Mouse (Mus musculus): ENCODE data around the gene Krtap5-3. TPM values are rescaled to one million over a fixed set of nuclear protein-coding genes. Genes with fewer than 3 reads are reported as not detected.
"Not testable (repeated sequence)": the region's sequence is repeated elsewhere in the genome, so short reads cannot be mapped to it uniquely, and the experiment has no call there.

Gene Krtap5-3
- total RNA-seq (2017): not detected in 3 replicates

DNA sequence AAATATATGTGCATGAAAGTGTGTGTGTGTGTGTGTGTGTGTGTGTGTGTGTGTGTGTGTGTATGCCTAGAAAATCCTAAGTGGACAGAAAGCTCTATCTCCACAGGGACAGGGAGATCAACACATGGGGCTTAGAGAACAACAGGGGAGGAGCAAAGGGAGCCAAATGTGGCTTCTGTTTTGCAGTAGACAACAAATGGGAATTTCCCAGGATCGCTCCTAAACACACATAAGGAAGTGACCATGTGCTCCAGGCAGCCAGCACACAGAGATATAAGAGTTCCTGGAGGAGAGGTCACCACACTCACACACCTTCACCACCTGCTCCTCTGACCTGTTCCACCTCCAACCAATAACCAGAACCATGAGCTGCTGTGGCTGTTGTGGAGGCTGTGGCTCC is at the start of gene Krtap5-3:
TSS of gene Krtap5-3 (plus strand) at position 301 of the 400 bp plus-strand sequence.
- ATAC-seq (replicated peaks; ENCODE audit: insufficient number of reproducible peaks, low FRiP score, low TSS enrichment, poor library complexity, severe bottlenecking): no peak

DNA sequence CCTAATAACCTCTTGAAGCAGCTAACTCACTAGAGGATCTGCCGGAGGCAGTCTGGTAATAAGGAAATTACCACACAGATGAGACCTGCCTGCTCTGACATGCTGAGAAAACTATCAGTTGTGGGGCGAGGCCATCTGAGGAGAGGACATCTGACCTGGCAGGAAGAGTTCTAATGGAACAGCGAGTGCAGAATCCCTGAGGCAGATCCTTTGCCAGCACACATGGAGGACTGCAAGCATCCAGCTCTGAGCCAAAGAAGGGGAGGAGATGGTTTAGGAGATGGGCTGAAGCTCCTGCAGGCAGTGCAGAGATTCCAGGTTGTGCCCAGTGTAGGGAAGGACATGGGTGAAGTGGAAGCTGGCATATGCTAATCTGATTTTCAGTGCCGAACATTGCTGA is 49.0 kb upstream of the Krtap5-3 start:
- no peak for ATAC-seq (replicated peaks; ENCODE audit: insufficient number of reproducible peaks, low FRiP score, low TSS enrichment, poor library complexity, severe bottlenecking)

DNA sequence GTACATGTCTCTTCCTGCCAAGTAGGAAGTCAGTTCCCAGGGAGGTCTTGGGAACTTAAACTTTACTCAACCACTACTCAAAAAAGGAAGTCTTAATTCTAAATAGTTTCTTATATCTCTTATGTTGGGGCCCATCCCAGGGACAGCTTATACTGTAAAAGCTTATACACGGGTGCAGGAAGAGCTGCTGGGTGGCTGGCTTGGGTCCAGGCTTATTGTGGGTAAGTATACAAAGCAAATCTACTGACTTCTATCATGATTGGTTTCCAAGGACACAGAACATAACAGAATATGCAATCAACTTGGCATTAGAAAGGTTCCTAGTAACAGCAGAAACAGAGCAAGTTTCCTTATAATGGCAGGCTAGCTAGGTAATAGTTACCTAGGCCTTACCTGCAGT is 45.9 kb upstream of the Krtap5-3 start:
- no peak for ATAC-seq (replicated peaks; ENCODE audit: insufficient number of reproducible peaks, low FRiP score, low TSS enrichment, poor library complexity, severe bottlenecking)

DNA sequence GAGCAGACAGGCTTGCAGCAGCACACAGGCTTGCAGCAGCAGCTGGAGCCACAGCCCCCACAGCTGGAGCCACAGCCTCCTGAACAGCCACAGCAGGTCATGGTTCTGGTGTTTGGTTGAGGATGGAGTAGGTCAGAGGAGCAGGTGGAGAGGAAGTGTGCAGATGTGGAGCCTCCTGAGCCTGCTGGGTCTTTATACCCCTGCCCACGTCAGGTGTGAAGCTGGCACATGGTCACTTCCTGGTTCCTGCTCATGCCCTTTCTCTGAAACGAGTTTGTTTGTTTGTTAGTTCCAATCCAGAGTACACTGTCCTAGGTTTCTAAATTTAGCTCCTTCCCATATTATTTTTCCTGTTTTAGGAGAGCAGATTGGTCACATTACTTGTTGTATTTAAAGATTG is 44.2 kb upstream of the Krtap5-3 start, which contains the start of gene Gm29735:
TSS of gene Gm29735 (minus strand) at position 101 of the 400 bp plus-strand sequence.
- not testable (repeated sequence) for ATAC-seq (replicated peaks; ENCODE audit: insufficient number of reproducible peaks, low FRiP score, low TSS enrichment, poor library complexity, severe bottlenecking)

DNA sequence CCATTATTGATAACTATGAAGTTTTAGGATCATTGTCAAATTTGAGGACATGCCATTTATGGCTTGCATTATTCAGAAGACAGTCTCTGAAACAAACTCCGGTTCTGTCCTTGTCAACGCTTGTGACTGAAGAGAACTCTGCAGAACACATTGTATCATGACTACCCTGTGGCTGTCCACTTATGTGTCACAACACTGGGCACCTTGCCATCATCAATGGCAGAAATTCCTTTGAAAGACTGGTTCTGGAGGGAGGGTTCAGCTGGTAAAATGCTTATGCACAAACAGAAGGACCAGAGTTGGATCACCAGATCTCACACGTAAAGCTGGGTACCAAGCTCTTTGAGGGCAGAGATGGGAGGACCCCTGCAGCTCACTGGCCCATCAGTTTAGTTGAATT is 41.8 kb upstream of the Krtap5-3 start:
- no peak for ATAC-seq (replicated peaks; ENCODE audit: insufficient number of reproducible peaks, low FRiP score, low TSS enrichment, poor library complexity, severe bottlenecking)

DNA sequence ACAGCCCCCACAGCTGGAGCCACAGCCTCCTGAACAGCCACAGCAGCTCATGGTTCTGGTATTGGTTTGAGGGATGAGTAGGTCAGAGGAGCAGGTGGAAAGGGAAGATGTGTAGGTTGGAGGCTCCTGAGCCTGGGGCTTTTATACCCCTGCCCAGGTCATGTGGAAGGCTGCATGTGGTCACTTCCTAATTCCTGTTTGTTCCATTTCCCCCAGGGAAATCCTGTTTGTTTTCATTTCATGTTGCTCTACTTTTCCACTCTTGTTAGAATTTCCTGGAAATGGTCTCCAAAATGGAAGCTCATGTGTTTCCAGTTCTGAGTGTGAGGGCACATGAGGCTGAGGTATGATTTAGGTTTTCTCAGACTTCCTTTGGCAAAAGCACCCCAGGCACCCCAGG is 35.5 kb upstream of the Krtap5-3 start, which contains the start of gene Gm4553:
TSS of gene Gm4553 (minus strand) at position 101 of the 400 bp plus-strand sequence.
- ATAC-seq (replicated peaks; ENCODE audit: insufficient number of reproducible peaks, low FRiP score, low TSS enrichment, poor library complexity, severe bottlenecking): not testable (repeated sequence)

DNA sequence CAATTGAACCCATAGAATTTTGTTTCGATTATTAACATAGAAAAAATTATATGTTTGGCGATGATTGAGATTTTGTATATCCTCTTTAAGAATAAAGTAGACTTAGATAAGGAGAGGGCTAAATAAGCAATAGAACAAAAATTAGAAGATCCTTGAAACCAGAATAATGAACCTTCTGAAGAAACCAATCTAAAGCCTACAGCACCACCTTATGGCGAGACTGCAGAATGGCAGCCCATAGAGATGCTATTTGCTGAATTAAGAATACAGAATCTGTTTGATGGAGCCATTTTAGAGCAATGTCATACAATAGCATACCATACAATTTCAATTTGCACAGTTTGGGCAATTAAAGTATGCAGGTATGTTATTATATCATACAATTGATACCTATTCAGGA is 31.3 kb upstream of the Krtap5-3 start:
- no peak for ATAC-seq (replicated peaks; ENCODE audit: insufficient number of reproducible peaks, low FRiP score, low TSS enrichment, poor library complexity, severe bottlenecking)

DNA sequence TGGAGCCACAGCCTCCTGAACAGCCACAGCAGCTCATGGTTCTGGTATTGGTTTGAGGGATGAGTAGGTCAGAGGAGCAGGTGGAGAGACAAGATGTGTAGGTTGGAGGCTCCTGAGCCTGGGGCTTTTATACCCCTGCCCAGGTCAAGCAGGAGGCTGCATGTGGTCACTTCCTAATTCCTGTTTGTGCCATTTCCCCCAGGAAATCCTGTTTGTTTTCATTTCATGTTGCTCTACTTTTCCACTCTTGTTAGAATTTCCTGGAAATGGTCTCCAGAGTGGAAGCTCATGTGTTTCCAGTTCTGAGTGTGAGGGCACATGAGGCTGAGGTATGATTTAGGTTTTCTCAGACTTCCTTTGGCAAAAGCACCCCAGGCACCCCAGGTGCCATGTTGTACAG is 25.3 kb upstream of the Krtap5-3 start, which contains the start of gene Krtap5-2:
TSS of gene Krtap5-2 (minus strand) at position 101 of the 400 bp plus-strand sequence.
- ATAC-seq (replicated peaks; ENCODE audit: insufficient number of reproducible peaks, low FRiP score, low TSS enrichment, poor library complexity, severe bottlenecking): not testable (repeated sequence)

DNA sequence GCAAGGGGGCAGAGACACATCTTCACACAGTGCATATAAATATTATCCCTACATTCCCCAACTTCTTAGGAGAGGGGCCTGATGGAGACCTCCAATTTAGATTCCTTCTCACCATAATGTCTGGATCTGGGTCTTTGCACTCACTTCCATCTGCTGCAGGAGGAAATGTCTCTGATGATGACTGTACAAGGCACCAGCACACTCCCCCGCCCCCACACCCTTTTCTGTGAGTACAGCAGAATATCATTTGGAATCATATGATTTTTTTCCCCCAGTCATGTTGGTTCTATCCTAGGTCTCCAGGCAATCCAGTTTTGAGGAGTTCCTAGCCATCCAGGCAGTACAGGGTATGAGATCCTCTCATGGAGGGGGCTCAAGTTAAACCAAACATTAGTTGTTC is 22.5 kb upstream of the Krtap5-3 start:
- ATAC-seq (replicated peaks; ENCODE audit: insufficient number of reproducible peaks, low FRiP score, low TSS enrichment, poor library complexity, severe bottlenecking): no peak

DNA sequence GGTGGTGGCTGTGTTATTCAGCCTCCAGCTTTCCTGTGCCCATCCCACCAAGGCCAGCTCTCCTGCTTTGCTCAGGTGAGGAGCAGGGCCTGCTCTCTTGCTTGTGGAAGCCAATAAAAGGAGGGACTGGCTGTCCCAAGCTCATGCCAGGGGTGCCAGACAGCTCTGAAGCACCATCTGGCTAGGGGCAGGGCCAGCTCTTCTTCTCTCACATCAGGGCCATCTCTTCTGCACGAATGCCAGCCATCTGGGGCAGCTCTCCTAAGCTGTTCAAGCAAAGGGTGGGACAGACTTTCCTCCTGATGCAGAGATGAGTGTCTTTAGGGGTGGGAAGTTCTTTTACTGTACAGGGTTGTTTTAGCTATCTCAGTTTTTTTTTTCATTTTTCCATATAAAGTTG is 20.1 kb upstream of the Krtap5-3 start:
- no peak for ATAC-seq (replicated peaks; ENCODE audit: insufficient number of reproducible peaks, low FRiP score, low TSS enrichment, poor library complexity, severe bottlenecking)

DNA sequence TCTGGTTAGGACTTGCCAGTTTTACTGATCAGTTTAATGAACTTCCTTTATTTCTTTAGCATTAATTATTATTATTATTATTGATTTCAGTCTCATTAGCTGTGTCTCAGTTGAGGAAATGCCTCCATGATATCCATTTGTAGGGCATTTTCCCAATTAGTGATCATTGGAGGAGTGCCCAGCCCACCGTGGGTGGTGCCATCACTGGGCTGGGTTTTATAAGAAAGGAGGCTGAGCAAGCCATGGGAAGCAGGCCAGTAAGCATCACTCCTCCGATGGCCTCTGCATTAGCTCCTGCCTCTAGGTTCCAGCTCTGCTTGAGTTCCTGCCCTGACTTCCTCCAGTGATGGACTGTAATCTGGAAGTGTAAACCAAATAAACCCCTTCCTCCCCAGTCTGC is 13.0 kb upstream of the Krtap5-3 start:
- ATAC-seq (replicated peaks; ENCODE audit: insufficient number of reproducible peaks, low FRiP score, low TSS enrichment, poor library complexity, severe bottlenecking): no peak

DNA sequence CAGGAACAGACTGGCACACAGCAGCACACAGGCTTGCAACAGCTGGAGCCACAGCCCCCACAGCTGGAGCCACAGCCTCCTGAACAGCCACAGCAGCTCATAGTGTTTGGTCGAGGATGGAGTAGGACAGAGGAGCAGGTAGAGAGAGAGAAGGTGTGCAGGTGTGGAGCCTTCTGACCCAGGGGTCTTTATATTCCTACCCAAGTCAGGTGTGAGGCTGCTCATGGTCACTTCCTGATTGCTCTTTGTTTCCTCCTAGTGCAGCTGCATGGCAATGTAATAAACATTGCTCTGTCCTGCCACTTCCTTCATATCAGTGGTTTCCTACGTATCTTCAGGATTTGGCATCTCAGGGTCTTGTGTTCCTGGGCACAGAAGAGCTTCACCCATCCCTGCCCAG is 10.9 kb upstream of the Krtap5-3 start, which contains the start of gene Gm10153:
TSS of gene Gm10153 (minus strand) at position 101 of the 400 bp plus-strand sequence.
- no peak for ATAC-seq (replicated peaks; ENCODE audit: insufficient number of reproducible peaks, low FRiP score, low TSS enrichment, poor library complexity, severe bottlenecking)

DNA sequence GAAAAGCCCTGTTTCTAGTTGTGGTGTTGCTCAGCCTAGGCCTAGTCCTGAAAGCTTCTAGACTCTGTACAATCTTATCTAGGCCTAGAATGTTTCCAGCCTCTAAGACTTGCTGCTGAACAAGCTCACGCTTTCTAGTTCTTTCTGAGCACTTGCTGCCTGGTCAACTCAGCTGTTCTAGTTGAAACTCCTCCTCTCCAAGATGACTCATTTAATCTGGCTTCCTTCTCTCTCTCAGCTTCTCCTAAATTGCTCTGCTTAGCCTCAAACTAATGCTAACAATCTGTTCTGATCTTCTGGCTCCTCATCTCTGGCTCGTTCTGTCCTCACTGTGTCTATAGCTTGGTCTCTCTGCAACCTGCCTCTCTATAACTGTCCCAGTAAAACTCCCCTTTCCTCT is 2.4 kb upstream of the Krtap5-3 start:
- no peak for ATAC-seq (replicated peaks; ENCODE audit: insufficient number of reproducible peaks, low FRiP score, low TSS enrichment, poor library complexity, severe bottlenecking)

DNA sequence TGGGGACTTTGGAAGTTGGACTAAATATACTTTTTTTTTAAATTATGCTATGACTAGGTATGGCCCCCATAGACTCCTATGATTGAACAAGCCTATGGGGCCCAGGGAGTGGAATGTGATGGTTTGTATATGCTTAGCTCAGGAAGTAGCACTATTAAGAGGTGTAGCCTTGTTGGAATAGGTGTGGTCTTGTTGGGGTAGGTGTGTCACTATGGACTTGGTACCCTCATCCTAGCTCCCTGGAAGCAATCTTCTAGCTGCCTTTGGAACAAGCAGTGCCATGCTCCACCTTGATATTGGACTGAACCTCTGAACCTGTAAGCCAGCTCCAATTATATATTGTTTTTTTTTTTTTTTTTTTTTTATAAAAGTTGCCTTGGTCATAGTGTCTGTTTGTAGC is 4.3 kb downstream of the Krtap5-3 start:
- no peak for ATAC-seq (replicated peaks; ENCODE audit: insufficient number of reproducible peaks, low FRiP score, low TSS enrichment, poor library complexity, severe bottlenecking)

DNA sequence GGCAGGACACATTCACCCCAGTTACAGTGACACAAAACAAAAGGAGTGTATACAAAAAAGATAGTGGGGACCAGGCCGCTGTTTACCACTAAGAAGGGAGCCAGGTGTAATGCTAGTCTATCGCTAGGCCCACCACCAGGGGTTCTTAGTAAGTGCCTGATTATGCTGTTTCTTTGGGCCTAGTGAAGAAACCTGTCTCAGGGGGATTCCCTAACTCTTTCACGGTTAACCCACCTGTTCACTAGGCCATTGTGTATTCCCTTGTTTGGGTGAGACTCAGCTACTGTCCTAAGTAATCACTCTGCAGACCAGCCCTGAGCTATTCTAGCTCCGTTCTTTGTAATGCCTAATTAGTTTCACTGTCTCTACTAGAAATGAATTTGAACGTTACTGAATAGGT is 5.7 kb downstream of the Krtap5-3 start:
- ATAC-seq (replicated peaks; ENCODE audit: insufficient number of reproducible peaks, low FRiP score, low TSS enrichment, poor library complexity, severe bottlenecking): not testable (repeated sequence)

DNA sequence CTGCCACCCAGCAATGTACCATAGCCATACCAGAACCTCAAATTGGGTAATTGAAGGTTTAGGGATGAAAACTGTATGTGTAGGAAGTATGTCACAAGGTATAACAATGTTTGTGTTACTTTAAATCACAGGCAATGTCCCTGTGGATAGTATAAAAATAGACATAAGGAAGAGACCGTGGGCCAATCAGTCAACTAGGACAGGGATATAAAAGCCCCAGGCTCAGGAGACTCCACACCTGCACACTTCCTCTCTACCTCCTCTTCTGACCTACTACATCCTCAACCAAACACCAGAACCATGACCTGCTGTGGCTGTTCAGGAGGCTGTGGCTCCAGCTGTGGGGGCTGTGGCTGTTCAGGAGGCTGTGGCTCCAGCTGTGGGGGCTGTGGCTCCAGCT is 10.4 kb downstream of the Krtap5-3 start, which contains the start of gene Gm7579:
TSS of gene Gm7579 (plus strand) at position 301 of the 400 bp plus-strand sequence.
- ATAC-seq (replicated peaks; ENCODE audit: insufficient number of reproducible peaks, low FRiP score, low TSS enrichment, poor library complexity, severe bottlenecking): no peak

DNA sequence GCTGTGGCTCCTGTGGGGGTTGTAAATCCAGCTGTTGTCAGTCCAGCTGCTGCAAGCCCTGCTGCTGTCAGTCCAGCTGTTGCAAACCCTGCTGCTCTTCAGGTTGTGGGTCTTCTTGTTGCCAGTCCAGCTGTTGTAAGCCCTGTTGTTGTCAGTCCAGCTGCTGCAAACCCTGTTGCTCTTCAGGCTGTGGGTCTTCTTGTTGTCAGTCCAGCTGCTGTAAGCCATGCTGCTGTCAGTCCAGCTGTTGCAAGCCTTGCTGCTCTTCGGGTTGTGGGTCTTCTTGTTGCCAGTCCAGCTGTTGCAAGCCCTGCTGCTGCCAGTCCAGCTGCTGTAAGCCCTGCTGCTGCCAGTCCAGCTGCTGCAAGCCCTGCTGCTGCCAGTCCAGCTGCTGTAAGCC is 11.0 kb downstream of the Krtap5-3 start:
- ATAC-seq (replicated peaks; ENCODE audit: insufficient number of reproducible peaks, low FRiP score, low TSS enrichment, poor library complexity, severe bottlenecking): not testable (repeated sequence)

DNA sequence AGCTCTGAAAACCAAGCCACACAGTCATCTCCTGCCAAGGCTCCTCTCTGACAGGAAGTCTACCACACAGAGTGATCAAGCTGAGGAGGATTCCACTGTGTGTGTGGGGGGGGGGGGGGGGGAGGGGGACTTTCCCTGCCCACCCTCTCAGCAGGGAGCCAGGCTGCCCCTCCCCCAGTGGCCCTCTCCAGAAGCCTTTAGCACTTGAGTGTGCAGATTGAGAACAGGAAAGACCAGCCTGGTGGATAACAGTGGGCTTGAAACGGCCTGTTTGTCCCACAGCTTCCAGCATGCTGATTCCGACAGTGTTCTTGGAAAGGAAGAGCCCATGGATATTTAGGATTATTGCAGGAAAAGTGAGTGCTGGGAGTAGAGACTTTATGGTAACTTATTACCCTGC is 23.4 kb downstream of the Krtap5-3 start:
- no peak for ATAC-seq (replicated peaks; ENCODE audit: insufficient number of reproducible peaks, low FRiP score, low TSS enrichment, poor library complexity, severe bottlenecking)

DNA sequence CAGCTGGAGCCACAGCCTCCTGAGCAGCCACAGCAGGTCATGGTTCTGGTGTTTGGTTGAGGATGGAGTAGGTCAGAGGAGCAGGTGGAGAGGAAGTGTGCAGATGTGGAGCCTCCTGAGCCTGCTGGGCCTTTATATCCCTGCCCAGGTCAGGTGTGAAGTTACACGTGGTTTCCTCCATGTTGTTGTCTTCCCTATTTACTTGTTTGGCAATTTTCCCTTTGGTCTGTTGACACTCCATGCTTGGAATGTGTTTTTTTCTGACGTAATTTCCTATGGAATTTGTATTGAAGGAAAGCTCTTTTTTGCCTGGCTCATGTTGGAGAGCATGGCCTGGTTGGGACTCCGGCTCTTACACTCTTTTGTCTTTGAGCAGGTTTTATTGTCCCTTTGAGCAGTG is 28.7 kb downstream of the Krtap5-3 start, which contains the start of gene Krtap5-5:
TSS of gene Krtap5-5 (minus strand) at position 101 of the 400 bp plus-strand sequence.
- not testable (repeated sequence) for ATAC-seq (replicated peaks; ENCODE audit: insufficient number of reproducible peaks, low FRiP score, low TSS enrichment, poor library complexity, severe bottlenecking)

DNA sequence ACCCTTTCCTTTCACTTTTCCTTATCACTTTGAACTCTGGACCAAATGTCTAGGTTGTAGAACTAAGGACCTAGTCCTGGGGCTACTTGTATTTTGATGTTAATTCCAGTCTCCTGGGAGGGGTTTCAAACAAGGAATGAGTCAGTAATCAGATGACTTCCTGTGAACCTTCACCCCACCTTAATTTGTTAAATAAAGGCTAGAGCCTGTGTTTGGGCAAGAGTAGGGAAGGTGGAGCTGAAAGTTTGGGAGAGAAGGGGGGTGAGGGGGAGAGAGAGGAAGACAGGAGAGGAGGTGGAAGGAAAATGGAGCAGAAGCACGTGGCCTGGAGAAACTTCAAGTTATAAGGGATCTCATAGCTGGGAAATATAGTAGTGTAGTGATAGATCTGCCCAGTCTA is 30.4 kb downstream of the Krtap5-3 start:
- no peak for ATAC-seq (replicated peaks; ENCODE audit: insufficient number of reproducible peaks, low FRiP score, low TSS enrichment, poor library complexity, severe bottlenecking)

DNA sequence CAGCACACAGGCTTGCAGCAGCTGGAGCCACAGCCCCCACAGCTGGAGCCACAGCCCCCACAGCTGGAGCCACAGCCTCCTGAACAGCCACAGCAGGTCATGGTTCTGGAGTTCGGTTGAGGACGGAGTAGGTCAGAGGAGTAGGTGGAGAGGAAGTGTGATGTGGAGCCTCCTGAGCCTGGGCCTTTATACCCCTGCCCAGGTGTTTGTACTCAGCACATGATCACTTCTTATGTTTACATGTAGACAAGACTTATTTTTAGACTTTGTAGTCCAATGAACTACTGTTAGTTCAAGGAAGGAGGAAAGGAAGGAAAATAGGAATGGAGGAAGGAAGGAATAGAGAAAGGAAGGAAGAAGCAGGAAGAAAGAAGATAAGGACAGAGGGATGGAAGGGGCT is 39.8 kb downstream of the Krtap5-3 start, which contains the start of gene Gm40460:
TSS of gene Gm40460 (minus strand) at position 101 of the 400 bp plus-strand sequence.
- ATAC-seq (replicated peaks; ENCODE audit: insufficient number of reproducible peaks, low FRiP score, low TSS enrichment, poor library complexity, severe bottlenecking): no peak
